Mouse (Mus musculus): ENCODE data around the gene Gm10486.
"Not testable (repeated sequence)": the region's sequence is repeated elsewhere in the genome, so short reads cannot be mapped to it uniquely, and the experiment has no call there.

Gene Gm10486

DNA sequence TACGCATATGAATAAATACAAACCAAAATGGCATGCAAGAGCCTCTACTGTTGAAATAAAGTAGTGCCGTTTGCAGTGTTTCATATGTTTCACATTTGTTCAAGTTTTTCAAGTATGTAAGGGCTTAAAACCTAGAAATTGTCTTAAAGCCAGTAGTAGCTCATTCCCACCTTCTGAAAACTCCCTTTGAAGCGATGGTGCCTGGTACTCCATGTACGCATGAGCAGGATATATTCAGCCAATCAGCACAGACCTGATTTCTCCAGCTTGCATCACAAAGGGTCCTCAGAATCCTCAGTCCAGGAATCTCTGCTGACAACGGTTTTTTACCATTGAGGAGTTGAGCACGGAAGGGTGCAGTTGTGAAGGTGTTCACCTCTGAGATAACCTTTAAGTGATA lies at the start of gene Gm10486:
Gene Gm10486 (plus strand): TSS at position 301 of the 400 bp plus-strand sequence.
- DNase-seq (ENCODE audit: low spot score): not testable (repeated sequence)

Measured in urinary bladder, postnatal 25 days (tissue).